Mouse (Mus musculus) bone marrow macrophage, adult 2 months (primary cell): ENCODE measurements around the gene Asic1. TPM values are rescaled to one million over a fixed set of nuclear protein-coding genes. Genes with fewer than 3 reads are reported as not detected.
A peak's percentile ranks its signal among the peaks of the same experiment; 100 is the strongest.

Experiments
- H3K27ac ChIP-seq: 2 replicates; pipeline ENCODE4 v1.5.1; 2012; ENCODE audit warnings: low read depth, low read length; ENCODE audit not compliant: insufficient read depth
- H3K4me1 ChIP-seq: 2 replicates; pipeline ENCODE4 v1.6.1; 2012; ENCODE audit warnings: low read length; ENCODE audit not compliant: control insufficient read depth, insufficient read depth
- H3K4me3 ChIP-seq: 2 replicates; pipeline ENCODE4 v1.5.1; 2012; ENCODE audit warnings: mild to moderate bottlenecking, low read length, moderate library complexity; ENCODE audit not compliant: insufficient read depth
- CTCF ChIP-seq: IDR thresholded peaks from 2 replicates; pipeline ENCODE4 v1.5.1; 2012; ENCODE audit warnings: low read depth, mild to moderate bottlenecking, low read length, moderate library complexity
- POLR2A ChIP-seq: IDR thresholded peaks from 2 replicates; pipeline ENCODE4 v1.6.1; 2012; ENCODE audit warnings: mild to moderate bottlenecking, low read depth, low read length, borderline replicate concordance
- polyA plus RNA-seq: library from polyadenylated mRNA; stranded (reverse); fragments of >200 nt; gene quantifications from 2 replicates; pipeline ENCODE4 v1.2.4, GENCODE M21; 2012; ENCODE audit not compliant: missing spikeins, insufficient read depth, insufficient read length

Asic1 gene
- polyA plus RNA-seq, 1 experiment, result not detected

GRCm38 (mm10) chr15:99662371-99662770, 7.8 kb upstream of the Asic1 start:
- H3K27ac ChIP-seq, result no peak overlapping the region
- H3K4me1 ChIP-seq, result peaks cover 4% of the 10 kb centered on the region; the same call in 1 of the 2 replicates
- TF ChIP-seq CTCF (no peak), POLR2A (no peak)
- no peak overlapping the region for H3K4me3 ChIP-seq

DNA sequence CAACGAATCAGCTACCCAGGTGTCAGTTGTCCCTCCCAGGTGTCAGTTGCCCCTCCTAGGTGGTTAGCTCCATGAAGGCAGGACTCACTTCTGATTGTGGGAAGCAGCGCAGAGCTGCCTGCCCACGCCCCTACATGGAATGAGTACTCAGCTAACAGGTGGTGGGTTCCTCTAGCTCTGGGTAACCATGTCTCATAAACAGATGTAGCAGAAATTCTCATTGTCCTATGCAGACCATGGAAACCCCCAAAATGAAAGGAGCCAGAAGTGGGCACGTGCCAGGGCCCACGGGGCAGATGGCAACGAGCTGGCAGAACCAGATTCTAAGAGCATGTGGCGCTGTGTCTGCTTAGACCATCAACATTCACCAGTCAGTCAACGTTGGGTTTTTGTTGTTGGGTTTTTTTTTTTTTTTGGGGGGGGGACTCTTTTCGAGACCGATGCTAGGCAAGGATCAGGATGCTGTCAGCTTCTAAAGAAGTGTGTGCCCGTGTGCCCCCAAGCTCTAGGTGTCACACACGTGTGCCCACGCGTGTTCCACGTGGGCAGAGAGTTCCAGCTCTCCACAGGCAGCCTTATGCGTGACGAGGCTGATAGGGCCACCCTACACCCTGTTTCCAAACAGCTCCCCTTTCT, 6.1 kb upstream of the Asic1 start:
- Histone ChIP-seq H3K4me3 (peak overlapping the region; percentile 42), H3K4me1 (peaks cover 4% of the 10 kb centered on the region; the same call in 1 of the 2 replicates), H3K27ac (no peak overlapping the region)
- TF ChIP-seq POLR2A (no peak), CTCF (no peak)

DNA sequence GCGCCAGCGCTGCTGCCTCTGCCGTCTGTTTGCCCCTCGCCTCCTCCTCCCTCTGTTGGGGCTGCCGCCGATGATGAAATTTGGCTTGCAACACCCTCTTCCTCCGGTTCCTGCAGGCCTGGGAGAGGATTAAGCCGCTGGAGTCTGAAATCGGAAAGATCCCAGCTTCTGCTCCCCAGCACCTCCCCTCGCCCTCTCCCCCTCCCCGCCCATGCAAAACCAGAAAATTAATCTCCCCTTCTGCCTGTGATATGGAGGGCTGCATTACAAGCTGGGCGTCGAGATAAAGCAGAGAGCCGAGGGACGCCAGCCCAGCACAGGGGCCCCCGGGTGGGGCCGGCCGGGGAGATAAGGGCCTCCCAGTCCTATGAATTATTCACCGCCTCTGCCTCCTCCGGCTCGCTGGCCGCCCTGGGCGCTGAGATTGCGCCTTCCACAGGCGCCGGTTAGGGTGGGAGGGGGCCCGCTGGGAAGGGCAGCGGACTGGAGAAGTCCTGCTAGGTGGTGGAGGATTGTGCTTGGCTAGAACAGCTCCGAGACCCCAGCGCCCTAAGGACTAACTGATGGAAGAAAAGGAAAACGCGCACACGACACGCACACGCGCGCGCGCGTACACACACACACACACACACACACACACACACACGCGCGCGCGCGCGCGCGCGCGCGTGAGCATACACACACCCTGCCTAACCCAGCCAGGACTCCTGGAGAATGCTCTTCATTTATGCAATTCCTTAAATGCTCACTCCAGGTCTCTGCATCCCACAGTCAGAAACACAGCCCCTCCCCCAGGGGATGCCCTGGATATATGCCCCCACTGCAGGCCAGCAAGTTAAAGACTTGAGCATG, 5.3 kb upstream of the Asic1 start:
- Histone ChIP-seq H3K4me1 (peaks cover 4% of the 10 kb centered on the region; the same call in 1 of the 2 replicates), H3K4me3 (peak overlapping the region; percentile 42), H3K27ac (no peak overlapping the region)
- TF ChIP-seq POLR2A, result 0 out of 2 replicates have a peak, but pooled peaks have one; percentile 22
- no peak for TF ChIP-seq CTCF

DNA sequence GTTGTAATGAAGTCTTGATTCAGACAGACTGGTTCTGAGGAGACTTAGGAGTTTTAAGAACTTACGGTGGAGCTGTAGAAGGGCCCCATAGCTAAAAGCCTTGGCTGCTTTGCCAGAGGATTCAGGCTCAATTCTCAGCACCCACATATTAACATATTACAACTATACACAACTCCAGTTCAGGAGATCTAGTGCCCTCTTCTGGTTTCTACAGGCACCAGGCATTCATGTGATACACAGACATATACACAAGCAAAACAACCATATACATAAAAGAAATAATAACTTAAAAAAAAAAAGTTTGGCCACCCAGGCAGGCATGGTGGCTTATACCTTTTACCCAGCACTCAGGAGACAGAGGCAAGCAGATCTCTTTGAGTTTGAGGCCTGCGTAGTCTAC, 2.6 kb upstream of the Asic1 start:
- Histone ChIP-seq H3K4me1 (peaks cover 4% of the 10 kb centered on the region; the same call in 1 of the 2 replicates), H3K27ac (no peak overlapping the region), H3K4me3 (no peak overlapping the region)
- TF ChIP-seq CTCF, result no peak
- no peak for TF ChIP-seq POLR2A

GRCm38 (mm10) chr15:99668881-99669280, 1.3 kb upstream of the Asic1 start:
- H3K27ac ChIP-seq, result no peak overlapping the region
- no peak for TF ChIP-seq POLR2A
- TF ChIP-seq CTCF, result peak; percentile 99
- H3K4me3 ChIP-seq, result no peak overlapping the region
- peaks cover 4% of the 10 kb centered on the region; the same call in 1 of the 2 replicates for H3K4me1 ChIP-seq

GRCm38 (mm10) chr15:99669392-99669791, 776 bp upstream of the Asic1 start:
- H3K27ac ChIP-seq, result no peak overlapping the region
- TF ChIP-seq CTCF (no peak), POLR2A (no peak)
- no peak overlapping the region for H3K4me3 ChIP-seq
- no peaks in the 10 kb centered on the region for H3K4me1 ChIP-seq

- H3K4me3 ChIP-seq, result peak overlapping the region; percentile 42; the same call in 1 of the 2 replicates
- TF ChIP-seq POLR2A (no peak), CTCF (no peak)
- H3K4me1 ChIP-seq, result no peaks in the 10 kb centered on the region
These were observed 949 bp downstream of the Asic1 start for GRCm38 (mm10) chr15:99670964-99671670.

DNA sequence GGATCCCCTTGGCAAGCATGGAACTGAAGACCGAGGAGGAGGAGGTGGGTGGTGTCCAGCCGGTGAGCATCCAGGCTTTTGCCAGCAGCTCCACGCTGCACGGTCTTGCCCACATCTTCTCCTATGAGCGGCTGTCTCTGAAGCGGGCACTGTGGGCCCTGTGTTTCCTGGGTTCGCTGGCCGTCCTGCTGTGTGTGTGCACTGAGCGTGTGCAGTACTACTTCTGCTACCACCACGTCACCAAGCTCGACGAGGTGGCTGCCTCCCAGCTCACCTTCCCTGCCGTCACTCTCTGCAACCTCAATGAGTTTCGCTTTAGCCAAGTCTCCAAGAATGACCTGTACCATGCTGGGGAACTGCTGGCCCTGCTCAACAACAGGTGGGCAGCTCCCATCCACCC, 1.6 kb downstream of the Asic1 start:
- no peak for TF ChIP-seq POLR2A
- TF ChIP-seq CTCF, result no peak
- Histone ChIP-seq H3K27ac (no peak overlapping the region), H3K4me3 (no peak overlapping the region), H3K4me1 (no peaks in the 10 kb centered on the region)

More at GRCm38 (mm10) chr15:99670964-99671670, 949 bp downstream of the Asic1 start:
- no peak overlapping the region for H3K27ac ChIP-seq

DNA sequence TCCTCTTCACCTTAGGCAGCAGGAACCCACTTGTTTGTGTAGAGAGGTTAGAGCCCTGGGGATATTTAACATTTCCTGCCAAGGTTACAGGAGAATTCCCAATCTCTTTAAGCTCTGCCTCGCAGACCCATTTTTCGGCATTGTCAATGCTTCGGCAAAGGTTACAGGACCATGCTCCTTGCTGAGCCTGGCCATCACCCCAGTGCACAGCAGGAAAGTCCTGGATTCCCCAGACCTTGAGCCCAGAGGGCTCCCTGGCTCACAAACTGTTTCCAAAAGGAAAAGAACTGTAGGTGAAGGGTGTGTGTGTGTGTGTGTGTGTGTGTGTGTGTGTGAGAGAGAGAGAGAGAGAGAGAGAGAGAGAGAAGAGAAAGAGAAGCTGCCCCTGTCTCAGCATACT, 4.7 kb downstream of the Asic1 start:
- Histone ChIP-seq H3K4me3 (no peak overlapping the region), H3K27ac (no peak overlapping the region), H3K4me1 (no peaks in the 10 kb centered on the region)
- no peak for TF ChIP-seq POLR2A
- TF ChIP-seq CTCF, result no peak
